Mouse (Mus musculus) adrenal gland, postnatal 36 days (tissue): ENCODE data around the gene Fam171b. TPM values are rescaled to one million over a fixed set of nuclear protein-coding genes. Genes with fewer than 3 reads are reported as not detected.

Source experiments
- DNase-seq, 2 experiments: peaks; one replicate each; pipeline ENCODE4 v3.0.0; 2021; ENCODE audit warnings: mixed read lengths in 1 of 2
- total RNA-seq, 2 experiments: library from RNA; stranded (reverse); gene quantifications; 2 replicates each; pipeline ENCODE4 v1.2.3; 2021

Fam171b gene
- total RNA-seq, 2 experiments from 2014 or later: 3.8 to 4.0 TPM

DNA sequence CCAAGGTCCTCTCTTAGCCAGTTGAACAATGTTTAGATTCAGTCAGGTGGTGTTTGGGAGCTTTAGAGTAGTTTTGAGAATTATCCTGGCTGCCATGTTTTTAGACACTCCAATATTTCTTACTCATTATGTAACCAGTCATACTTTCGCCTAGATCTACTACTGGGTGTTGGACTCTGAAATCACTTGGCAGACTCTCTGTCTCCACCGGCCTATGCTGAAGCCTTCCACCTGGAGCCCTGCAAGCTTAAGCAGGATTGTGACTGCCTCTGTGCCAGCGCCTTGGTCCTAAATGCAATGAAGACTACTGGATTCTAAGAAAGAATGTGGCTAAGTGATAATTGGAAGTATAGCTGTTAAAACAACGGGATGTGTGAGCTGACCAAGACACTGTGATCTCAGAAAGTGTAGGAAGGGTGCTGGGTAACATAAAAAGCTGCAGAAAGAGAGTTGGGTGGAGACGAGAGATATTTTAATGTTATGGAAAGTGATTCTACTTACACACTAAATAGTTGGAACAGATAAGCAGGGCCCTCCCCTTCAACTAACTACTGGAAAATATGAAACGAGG, 71.5 kb downstream of the Fam171b start:
- DNase-seq: no peak

DNA sequence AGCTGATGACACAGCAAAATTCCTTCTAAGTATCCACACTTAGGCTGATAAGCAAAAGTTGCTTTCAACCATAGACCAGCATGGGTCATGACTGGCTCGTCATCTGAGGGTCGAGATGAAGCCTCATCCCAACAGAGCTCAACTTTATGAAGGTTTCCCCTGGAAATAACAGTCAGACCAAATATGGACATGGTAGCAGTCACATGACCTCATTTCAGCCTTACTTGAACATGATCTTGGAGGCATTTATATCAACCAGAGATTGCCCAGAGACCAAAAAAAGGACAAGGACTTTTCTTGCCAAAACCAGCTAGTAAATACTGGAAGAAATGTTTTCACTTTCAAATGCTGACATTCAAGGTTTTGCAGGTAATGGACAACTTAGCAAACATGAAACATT, 81.3 kb downstream of the Fam171b start:
- DNase-seq: no peak

GRCm38 (mm10) chr2:83901896-83902540, 89.6 kb downstream of the Fam171b start:
- no peak for DNase-seq

DNA sequence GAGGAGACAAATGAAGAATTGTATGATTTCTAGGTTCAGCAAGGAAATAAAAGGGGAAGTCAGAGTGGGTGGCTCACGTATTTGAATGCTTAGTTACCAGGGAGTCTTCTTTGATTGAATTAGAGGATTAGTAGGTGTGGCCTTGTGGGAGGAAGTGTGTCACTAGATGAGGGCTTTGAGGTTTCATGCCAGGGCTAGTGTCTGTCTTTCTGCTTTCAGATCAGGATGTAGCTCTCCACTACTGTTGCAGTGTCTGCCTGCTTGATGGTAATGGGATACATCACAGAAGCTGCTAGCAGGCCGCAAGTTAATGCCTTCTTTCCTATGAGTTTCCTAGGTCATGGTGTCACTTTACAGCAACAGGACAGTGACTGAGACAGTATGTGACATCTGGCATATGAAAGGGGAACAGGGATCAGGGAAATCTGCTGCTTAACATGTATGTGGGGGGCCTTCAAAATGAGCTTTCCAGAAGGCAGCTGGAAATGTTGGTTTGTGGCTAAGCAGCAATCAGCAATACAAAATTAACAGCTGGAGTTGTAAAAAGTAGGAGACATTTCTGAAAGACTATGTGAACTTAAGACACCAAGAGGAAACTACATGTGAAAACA, 117.1 kb downstream of the Fam171b start:
- no peak for DNase-seq

Other genes with a start within 250 kb of the Fam171b start
- 100 to 1,000 TPM in 1 of 2 experiments, 10 to 100 TPM in 1; 99.7 to 104 TPM for gene Zc3h15, start 168.2 kb upstream of the Fam171b start, total RNA-seq
- gene Itgav, start 88.2 kb upstream of the Fam171b start, total RNA-seq: 100 to 1,000 TPM; 122 to 131 TPM
- gene Zswim2, start 128.6 kb downstream of the Fam171b start, total RNA-seq: not detected
- gene Gm13698, start 143.1 kb downstream of the Fam171b start, total RNA-seq: 1 to 10 TPM; 1.5 to 1.7 TPM
- 1 to 10 TPM; 1.5 to 1.7 TPM for gene Gm13693, start 148.9 kb downstream of the Fam171b start, total RNA-seq
- gene Gm13695, start 154.7 kb downstream of the Fam171b start, total RNA-seq: not detected
- 1 to 10 TPM; 1.5 to 1.7 TPM for gene Gm13696, start 160.5 kb downstream of the Fam171b start, total RNA-seq
- gene Gm13694, start 166.3 kb downstream of the Fam171b start, total RNA-seq: 1 to 10 TPM; 1.5 to 1.7 TPM
- 1 to 10 TPM; 1.5 to 1.7 TPM for gene Gm13697, start 172.1 kb downstream of the Fam171b start, total RNA-seq
- 1 to 10 TPM; 1.5 to 1.7 TPM for gene Gm13691, start 177.9 kb downstream of the Fam171b start, total RNA-seq